Mouse (Mus musculus) hindbrain, embryonic 14.5 days (tissue): ENCODE data around the gene Tmem246. TPM values are rescaled to one million over a fixed set of nuclear protein-coding genes. Genes with fewer than 3 reads are reported as not detected.
"Not testable (repeated sequence)": the region's sequence is repeated elsewhere in the genome, so short reads cannot be mapped to it uniquely, and the experiment has no call there.

Experiments
- ATAC-seq: fragments of 200-750 bp; cut with Nextera tagmentation; 2 replicates; pipeline ENCODE4 v1.8.0; 2017; ENCODE audit warnings: moderate number of reproducible peaks, mild to moderate bottlenecking, moderate TSS enrichment, moderate library complexity; ENCODE audit not compliant: low FRiP score
- DNase-seq: peaks from one replicate; pipeline ENCODE4 v3.0.0-alpha.2; 2015; ENCODE audit warnings: low spot score
- H3K27ac ChIP-seq: fragments of 300-500 bp; sonication (generic); 2 replicates; pipeline ENCODE4 v1.5.1; 2014; ENCODE audit warnings: mild to moderate bottlenecking, moderate library complexity
- H3K27me3 ChIP-seq: fragments of 300-500 bp; sonication (generic); 2 replicates; pipeline ENCODE4 v1.6.1; 2014; ENCODE audit warnings: mild to moderate bottlenecking, low read length, mixed read lengths; ENCODE audit not compliant: control insufficient read depth, insufficient read depth
- H3K36me3 ChIP-seq: fragments of 300-500 bp; sonication (generic); replicated peaks from 2 replicates; pipeline ENCODE4 v1.6.1; 2014; ENCODE audit not compliant: control insufficient read depth, insufficient read depth
- H3K4me1 ChIP-seq: fragments of 300-500 bp; sonication (generic); replicated peaks from 2 replicates; pipeline ENCODE4 v1.6.1; 2014; ENCODE audit warnings: antibody characterized with exemption, low read length, mixed read lengths; ENCODE audit not compliant: control insufficient read depth, insufficient read depth
- H3K4me2 ChIP-seq: fragments of 300-500 bp; sonication (generic); replicated peaks from 2 replicates; pipeline ENCODE4 v1.6.1; 2014; ENCODE audit warnings: mild to moderate bottlenecking, moderate library complexity
- H3K4me3 ChIP-seq: fragments of 300-500 bp; sonication (generic); replicated peaks from 2 replicates; pipeline ENCODE4 v1.5.1; 2014; ENCODE audit warnings: mild to moderate bottlenecking, low read length
- H3K9ac ChIP-seq: fragments of 300-500 bp; sonication (generic); 2 replicates; pipeline ENCODE4 v1.6.1; 2014
- H3K9me3 ChIP-seq: fragments of 300-500 bp; sonication (generic); 2 replicates; pipeline ENCODE4 v1.6.1; 2016; ENCODE audit warnings: low read length; ENCODE audit not compliant: control insufficient read depth
- WGBS: fragments of 180-500 bp; shearing (Covaris S2); extraction: QIAGEN DNeasy Blood & Tissue Kit; methylation state at CpG from one replicate; pipeline ENCODE4 v1.1.7; 2014; 5-methylcytosine and 5-hydroxymethylcytosine counted together
- polyA plus RNA-seq: library from polyadenylated mRNA; unstranded; fragments of >200 nt; fragmentation: Nextera tagmentation; extraction: Ambion mirVana; gene quantifications from 2 replicates; pipeline ENCODE4 v1.2.1, GENCODE M21; 2014

The Tmem246 gene
- 116 and 136 TPM in 2 replicates for polyA plus RNA-seq

GRCm38 (mm10) chr4:49597183-49598100 lies at the start of gene Tmem246:
Gene Tmem246 (minus strand): TSS chr4:49597876.
- H3K9ac ChIP-seq: peak within 1 kb of the TSS; percentile 95
- under 1% methylated on average over 64 of the region's 77 CpGs for WGBS
- H3K36me3 ChIP-seq: no peaks in the 10 kb centered on the region
- peak within 1 kb of the TSS; percentile 66 for H3K4me2 ChIP-seq
- DNase-seq: peak; percentile 70
- peak within 1 kb of the TSS; percentile 94 for H3K4me3 ChIP-seq
- H3K4me1 ChIP-seq: peaks cover 11% of the 10 kb centered on the region
- ATAC-seq: peak; percentile 93
- no peaks in the 10 kb centered on the region for H3K9me3 ChIP-seq
- H3K27ac ChIP-seq: peak within 1 kb of the TSS; percentile 97
- H3K27me3 ChIP-seq: no peaks in the 10 kb centered on the region

- Histone ChIP-seq H3K27me3 (no peaks in the 10 kb centered on the region), H3K9me3 (no peaks in the 10 kb centered on the region), H3K36me3 (peaks cover 84% of the 10 kb centered on the region), H3K27ac (no peak overlapping the region), H3K4me1 (no peaks in the 10 kb centered on the region), H3K4me3 (no peak overlapping the region), H3K9ac (no peak overlapping the region), H3K4me2 (no peak overlapping the region)
- WGBS: 79% methylated on average over 2 of the region's 2 CpGs
- DNase-seq (no peak), ATAC-seq (no peak)
These were observed 42.2 kb upstream of the Tmem246 start for GRCm38 (mm10) chr4:49639913-49640312.

GRCm38 (mm10) chr4:49637821-49638220 lies 40.1 kb upstream of the Tmem246 start:
- H3K36me3 ChIP-seq: peaks cover 80% of the 10 kb centered on the region
- H3K9ac ChIP-seq: no peak overlapping the region
- H3K9me3 ChIP-seq: no peaks in the 10 kb centered on the region
- 92% methylated on average over 11 of the region's 11 CpGs for WGBS
- no peak overlapping the region for H3K27ac ChIP-seq
- H3K4me3 ChIP-seq: no peak overlapping the region
- peaks cover 17% of the 10 kb centered on the region for H3K4me1 ChIP-seq
- H3K27me3 ChIP-seq: no peaks in the 10 kb centered on the region
- DNase-seq (no peak), ATAC-seq (no peak)
- H3K4me2 ChIP-seq: no peak overlapping the region

GRCm38 (mm10) chr4:49632139-49632481 lies 34.4 kb upstream of the Tmem246 start:
- Histone ChIP-seq H3K36me3 (peaks cover 37% of the 10 kb centered on the region), H3K27ac (peak overlapping the region; percentile 81), H3K9ac (peak overlapping the region; percentile 78), H3K4me1 (peaks cover 17% of the 10 kb centered on the region), H3K27me3 (no peaks in the 10 kb centered on the region), H3K4me2 (peak overlapping the region; percentile 67), H3K9me3 (no peaks in the 10 kb centered on the region), H3K4me3 (peak overlapping the region; percentile 75)
- ATAC-seq: no peak
- no peak for DNase-seq
- under 1% methylated on average over 29 of the region's 30 CpGs for WGBS

- peak; percentile 98 for ATAC-seq
- WGBS: 4% methylated on average over 37 of the region's 37 CpGs
- peak within 1 kb of the TSS; percentile 81 for H3K27ac ChIP-seq
These were observed 33.9 kb upstream of the Tmem246 start, which contains the start of gene Rnf20 for GRCm38 (mm10) chr4:49631319-49632138. Gene Rnf20 (plus strand): TSS chr4:49632006.

GRCm38 (mm10) chr4:49628941-49629340 lies 31.3 kb upstream of the Tmem246 start:
- Histone ChIP-seq H3K9ac (no peak overlapping the region), H3K4me2 (no peak overlapping the region), H3K27ac (no peak overlapping the region), H3K9me3 (no peaks in the 10 kb centered on the region), H3K4me1 (peaks cover 11% of the 10 kb centered on the region; the same call in 1 of the 2 replicates), H3K36me3 (0 out of 2 replicates have a peak, but pooled peaks cover 6% of the 10 kb centered on the region), H3K4me3 (no peak overlapping the region), H3K27me3 (no peaks in the 10 kb centered on the region)
- ATAC-seq (no peak), DNase-seq (no peak)
- 84% methylated on average over 5 of the region's 5 CpGs for WGBS

More at GRCm38 (mm10) chr4:49631319-49632138, 33.9 kb upstream of the Tmem246 start, which contains the start of gene Rnf20:
- DNase-seq: peak; percentile 98
- Histone ChIP-seq H3K9ac (peak within 1 kb of the TSS; percentile 78), H3K27me3 (no peaks in the 10 kb centered on the region), H3K4me2 (peak within 1 kb of the TSS; percentile 67), H3K4me1 (peaks cover 17% of the 10 kb centered on the region), H3K4me3 (peak within 1 kb of the TSS; percentile 75), H3K9me3 (no peaks in the 10 kb centered on the region), H3K36me3 (peaks cover 31% of the 10 kb centered on the region)

GRCm38 (mm10) chr4:49626973-49627372 lies 29.3 kb upstream of the Tmem246 start:
- Histone ChIP-seq H3K4me3 (no peak overlapping the region), H3K9me3 (no peaks in the 10 kb centered on the region), H3K4me2 (no peak overlapping the region), H3K36me3 (no peaks in the 10 kb centered on the region), H3K27me3 (no peaks in the 10 kb centered on the region), H3K4me1 (no peaks in the 10 kb centered on the region), H3K27ac (no peak overlapping the region), H3K9ac (no peak overlapping the region)
- DNase-seq (peak; percentile 87), ATAC-seq (no peak)
- WGBS: 4% methylated on average over 3 of the region's 3 CpGs

GRCm38 (mm10) chr4:49624969-49625368 lies 27.3 kb upstream of the Tmem246 start:
- not testable (repeated sequence) for ATAC-seq, H3K4me1 ChIP-seq, H3K27me3 ChIP-seq, DNase-seq, H3K36me3 ChIP-seq, H3K9me3 ChIP-seq, H3K9ac ChIP-seq, H3K4me3 ChIP-seq, H3K27ac ChIP-seq, H3K4me2 ChIP-seq
- 97% methylated on average over 4 of the region's 4 CpGs for WGBS

GRCm38 (mm10) chr4:49623916-49624315 lies 26.2 kb upstream of the Tmem246 start:
- H3K27ac ChIP-seq: no peak overlapping the region
- DNase-seq (no peak), ATAC-seq (no peak)
- H3K4me1 ChIP-seq: no peaks in the 10 kb centered on the region
- no peaks in the 10 kb centered on the region for H3K9me3 ChIP-seq
- no peak overlapping the region for H3K4me3 ChIP-seq
- no peak overlapping the region for H3K9ac ChIP-seq
- WGBS: 96% methylated on average over 4 of the region's 4 CpGs
- no peak overlapping the region for H3K4me2 ChIP-seq
- no peaks in the 10 kb centered on the region for H3K27me3 ChIP-seq
- H3K36me3 ChIP-seq: no peaks in the 10 kb centered on the region
